Comparison of ENCODE assay signal across 17 mouse cellular contexts in the genomic region with DNA sequence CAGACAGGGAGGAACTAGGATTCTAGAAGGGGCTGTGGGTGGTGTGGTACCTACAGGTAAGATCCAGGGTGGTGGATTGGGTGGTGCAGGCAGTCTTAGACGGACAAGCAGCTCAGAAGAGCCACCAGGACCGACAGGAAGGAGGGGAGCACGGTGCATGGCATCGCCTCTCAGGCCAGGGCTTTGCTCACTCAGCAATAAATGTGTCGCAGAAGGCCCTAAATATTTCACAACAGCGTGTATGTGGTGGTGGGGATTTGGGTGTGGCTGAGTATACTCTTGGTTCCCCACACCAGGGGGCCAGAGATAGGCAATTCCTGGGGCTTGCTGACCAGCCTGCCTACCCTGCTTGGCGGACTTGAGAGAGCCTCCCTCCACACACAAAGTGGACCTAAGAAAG.
"Had no signal": no experiment of that assay in that cellular context is flagged by ENCODE, and none has a peak within 500 bp of the region (broad histone marks: within the 10 kb centered on the region; RNA-seq: fewer than 3 reads in every experiment).

No protein-coding gene starts in this region.

- H3K27ac ChIP-seq: kidney, embryonic 15.5 days; limb, embryonic 15.5 days; midbrain, embryonic 12.5 days; midbrain, embryonic 15.5 days; neural tube, embryonic 12.5 days; neural tube, embryonic 15.5 days; stomach, postnatal 0 days had no signal

- DNase-seq: layer of hippocampus, adult 9-11 months; liver, embryonic 13.5 days; lung, adult 2 months; lung, postnatal 4 days; right cerebral cortex, postnatal 14 days; right cerebral cortex, postnatal 4 days; thymus, adult 2 months; thymus, postnatal 14 days; thymus, postnatal 4 days had no signal

- H3K4me3 ChIP-seq: kidney, embryonic 15.5 days; layer of hippocampus, adult 2 months; limb, embryonic 15.5 days; liver, embryonic 13.5 days; midbrain, embryonic 12.5 days; midbrain, embryonic 15.5 days; neural tube, embryonic 12.5 days; neural tube, embryonic 15.5 days had no signal

- H3K9ac ChIP-seq: kidney, embryonic 15.5 days; limb, embryonic 15.5 days; liver, embryonic 13.5 days; midbrain, embryonic 12.5 days; midbrain, embryonic 15.5 days; neural tube, embryonic 12.5 days; neural tube, embryonic 15.5 days had no signal

- H3K27me3 ChIP-seq: kidney, embryonic 15.5 days; limb, embryonic 15.5 days; liver, embryonic 13.5 days; midbrain, embryonic 12.5 days; midbrain, embryonic 15.5 days; neural tube, embryonic 12.5 days; neural tube, embryonic 15.5 days had no signal

- H3K9me3 ChIP-seq: kidney, embryonic 15.5 days; limb, embryonic 15.5 days; liver, embryonic 13.5 days; midbrain, embryonic 12.5 days; midbrain, embryonic 15.5 days; neural tube, embryonic 12.5 days; neural tube, embryonic 15.5 days had no signal

- H3K4me2 ChIP-seq: kidney, embryonic 15.5 days; limb, embryonic 15.5 days; liver, embryonic 13.5 days; midbrain, embryonic 12.5 days; midbrain, embryonic 15.5 days; neural tube, embryonic 12.5 days; neural tube, embryonic 15.5 days had no signal

- ATAC-seq: midbrain, embryonic 15.5 days had no signal
